ENCODE assay signal across 1 mouse cellular context in the genomic region with DNA sequence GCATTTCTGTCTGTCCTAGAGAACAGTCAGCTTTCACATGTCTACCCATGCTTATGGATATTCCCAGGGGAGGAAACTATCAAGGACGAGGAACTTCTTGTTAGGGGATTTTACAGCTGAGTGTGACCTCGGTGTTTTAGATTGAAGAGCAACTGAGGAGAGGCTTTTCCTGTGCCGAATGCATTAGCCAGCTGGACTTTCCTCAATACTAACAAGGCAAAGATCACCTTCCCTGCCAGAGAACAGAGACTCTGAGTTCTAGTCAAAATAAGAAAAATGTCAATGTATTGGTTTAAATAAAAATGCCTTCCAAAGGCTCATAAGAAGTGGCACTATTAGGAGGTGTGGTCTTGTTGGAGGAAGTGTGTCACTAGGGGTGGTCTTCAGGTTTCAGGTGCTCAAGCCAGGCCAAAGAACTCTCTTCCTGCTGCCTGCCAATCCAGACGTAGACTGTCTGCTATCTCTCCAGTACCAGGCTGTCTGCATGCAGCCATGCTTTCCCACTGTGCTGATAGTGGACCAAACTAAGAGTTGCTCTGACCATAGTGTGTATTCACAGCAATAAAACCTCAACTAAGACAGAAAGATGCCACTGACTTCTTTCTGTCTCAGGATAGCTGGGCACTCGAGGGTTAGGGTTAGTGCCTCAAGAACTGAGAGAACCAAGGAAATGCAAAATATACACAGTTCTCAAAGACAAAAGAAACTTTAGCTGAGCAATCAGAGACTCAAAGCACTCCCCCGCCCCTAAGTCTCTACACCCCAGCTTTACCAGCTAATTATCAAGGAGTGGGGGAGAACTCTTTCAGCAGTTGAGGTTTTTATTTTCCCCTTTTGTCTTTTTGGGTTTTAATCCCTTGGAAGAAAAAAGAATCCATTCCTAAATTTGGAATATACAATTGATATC.
TF ChIP-seq lines count a peak whose summit lies in the region.

No protein-coding gene starts in this region.

TF ChIP-seq in MEL, 35 proteins besides CTCF, POLR2A, EP300 and RAD21:
- TF ChIP-seq USF1 (IDR thresholded peaks at IDR 0.05; ENCODE audit: low read depth, low read length) (no peak), UBTF (IDR thresholded peaks at IDR 0.05; ENCODE audit: borderline replicate concordance, insufficient read depth, low read depth, low read length) (no peak), TAL1 (IDR thresholded peaks at IDR 0.05; ENCODE audit: low read length) (peak; percentile 71), GATA1 (IDR thresholded peaks at IDR 0.05; ENCODE audit: low read depth, low read length) (peak; percentile 35; the same call in 1 of the 2 replicates), E2F4 (IDR thresholded peaks at IDR 0.05; ENCODE audit: borderline replicate concordance, low read depth, low read length) (no peak), TCF12 (IDR thresholded peaks at IDR 0.05; ENCODE audit: low read depth, low read length) (peak; percentile 16; the same call in 1 of the 2 replicates), MAFK (IDR thresholded peaks at IDR 0.05; ENCODE audit: borderline replicate concordance, low read depth, low read length) (no peak)
TF ChIP-seq in MEL: peak in this region for 3.
